Mouse (Mus musculus): ENCODE measurements around the gene Slc25a20.

Slc25a20 gene

DNA sequence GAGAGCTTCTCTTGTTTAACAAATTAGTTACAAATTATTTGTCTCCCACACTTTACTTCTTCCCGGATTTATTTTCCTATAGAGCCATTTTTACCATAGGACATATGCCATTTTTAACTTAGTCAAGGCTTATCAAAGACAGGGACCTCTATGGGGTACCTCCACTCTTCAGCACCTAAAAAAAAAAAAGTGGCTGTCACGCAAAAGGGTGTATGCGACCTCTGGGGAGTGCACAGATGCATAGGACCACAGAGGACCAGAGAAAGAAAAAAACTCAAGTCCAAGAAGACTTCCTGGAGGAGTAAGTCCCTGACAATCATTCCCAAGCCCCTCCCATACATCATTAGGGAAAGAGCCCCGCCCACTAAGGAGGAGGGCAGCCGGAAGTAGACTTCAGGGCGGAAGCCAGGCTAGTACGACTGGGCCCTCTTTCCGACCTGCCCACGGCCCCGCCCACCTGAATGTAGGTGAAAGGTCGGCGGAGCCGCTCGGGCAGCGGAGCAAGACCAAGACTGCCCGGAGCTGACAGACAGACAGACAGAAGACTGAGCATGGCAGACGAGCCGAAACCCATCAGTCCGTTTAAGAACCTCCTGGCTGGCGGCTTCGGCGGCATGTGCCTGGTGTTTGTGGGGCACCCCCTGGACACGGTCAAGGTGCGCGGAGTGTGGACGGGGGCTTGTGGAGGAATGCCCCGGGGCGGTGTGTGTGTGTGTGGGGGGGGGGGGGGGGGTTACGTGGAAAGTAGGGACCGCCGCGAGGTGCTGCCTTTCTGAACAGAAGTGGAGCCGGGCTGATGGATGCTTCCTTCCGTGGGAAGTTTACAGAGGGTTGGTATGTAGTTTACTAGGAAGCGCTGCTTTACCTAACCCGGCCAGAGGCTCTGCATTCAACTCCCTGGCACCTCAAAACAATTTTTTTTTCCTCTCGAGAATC lies at the start of gene Slc25a20:
Gene Slc25a20 (plus strand): TSS at position 412 of the 936 bp plus-strand sequence.
- DNase-seq (ENCODE audit: low read depth, low spot score) = peak; percentile 97

DNA sequence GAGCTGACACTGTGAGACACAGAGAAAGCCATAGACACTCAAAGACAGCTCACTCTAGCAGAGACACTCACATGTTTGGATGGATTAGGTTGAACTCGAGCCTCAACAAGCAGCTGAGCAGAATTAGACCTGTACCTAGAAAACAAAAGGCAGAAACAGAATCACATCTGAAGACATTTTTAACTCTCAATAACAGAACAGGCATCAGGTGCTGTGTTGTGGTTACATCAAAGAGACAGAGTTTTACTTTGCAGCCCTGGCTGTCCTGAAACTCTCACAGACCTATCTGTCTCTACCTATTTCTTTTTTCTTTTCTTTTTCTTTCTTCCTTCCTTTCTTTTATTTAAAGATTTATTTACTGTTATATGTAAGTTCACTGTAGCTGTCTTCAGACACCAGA lies 44.6 kb upstream of the Slc25a20 start:
- no peak for DNase-seq (ENCODE audit: low read depth, low spot score)

DNA sequence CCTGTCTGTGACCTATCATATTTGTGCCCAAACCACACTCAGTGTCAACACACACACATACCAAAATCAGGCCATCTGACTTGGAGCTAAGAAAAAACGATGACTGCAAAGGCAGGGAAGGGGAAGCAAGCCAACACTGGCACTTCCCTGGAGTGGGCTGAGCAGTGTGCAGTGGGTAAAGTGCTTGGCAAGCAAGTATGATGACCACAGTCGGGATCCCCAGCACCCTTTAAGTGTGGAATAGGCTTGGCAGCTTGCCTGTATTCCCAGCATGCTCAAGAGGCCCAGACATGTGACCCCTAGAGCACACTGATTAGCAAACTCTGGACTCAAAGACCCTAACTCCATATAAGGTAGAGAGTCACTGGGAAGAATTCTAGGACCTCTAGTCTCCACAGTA lies 35.4 kb upstream of the Slc25a20 start:
- DNase-seq (ENCODE audit: low read depth, low spot score) = no peak

DNA sequence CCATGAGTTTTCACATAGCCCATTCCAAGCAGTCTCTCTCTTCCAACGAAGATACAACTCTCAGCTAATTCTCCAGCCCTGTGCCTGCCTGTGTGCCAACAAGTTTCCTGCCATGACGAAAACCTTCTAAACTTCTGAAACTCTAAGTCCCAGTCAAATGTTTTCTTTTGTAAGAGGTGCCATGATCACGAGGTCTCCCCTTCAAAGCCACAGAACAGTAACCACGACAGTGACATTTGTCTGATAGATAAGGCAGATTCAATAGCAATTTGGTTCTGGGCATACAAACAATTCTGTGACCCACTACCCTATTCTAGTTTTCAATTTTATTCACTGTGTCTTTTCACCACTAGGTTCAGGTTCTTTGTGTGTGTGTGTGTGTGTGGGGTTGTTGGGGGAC lies 33.7 kb upstream of the Slc25a20 start:
- no peak for DNase-seq (ENCODE audit: low read depth, low spot score)

DNA sequence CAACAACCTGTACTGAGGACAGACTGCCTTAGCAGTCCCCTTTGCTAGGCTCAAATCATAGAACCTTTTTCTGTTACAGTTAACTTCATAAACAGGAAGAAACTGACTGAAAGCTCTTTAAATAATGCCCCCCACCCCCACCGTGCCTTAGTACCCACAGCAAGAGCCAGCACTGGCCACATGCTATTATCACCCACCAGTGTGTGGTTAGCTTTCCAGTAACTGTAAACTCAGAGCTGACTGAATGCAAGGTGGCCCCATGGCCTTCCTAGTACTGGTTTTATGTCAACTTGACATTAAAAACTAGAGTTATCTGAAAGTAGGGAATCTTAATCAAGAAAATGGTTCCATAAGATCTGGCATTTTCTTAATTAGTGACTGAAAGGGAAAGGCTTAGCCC lies 31.2 kb upstream of the Slc25a20 start:
- no peak for DNase-seq (ENCODE audit: low read depth, low spot score)

DNA sequence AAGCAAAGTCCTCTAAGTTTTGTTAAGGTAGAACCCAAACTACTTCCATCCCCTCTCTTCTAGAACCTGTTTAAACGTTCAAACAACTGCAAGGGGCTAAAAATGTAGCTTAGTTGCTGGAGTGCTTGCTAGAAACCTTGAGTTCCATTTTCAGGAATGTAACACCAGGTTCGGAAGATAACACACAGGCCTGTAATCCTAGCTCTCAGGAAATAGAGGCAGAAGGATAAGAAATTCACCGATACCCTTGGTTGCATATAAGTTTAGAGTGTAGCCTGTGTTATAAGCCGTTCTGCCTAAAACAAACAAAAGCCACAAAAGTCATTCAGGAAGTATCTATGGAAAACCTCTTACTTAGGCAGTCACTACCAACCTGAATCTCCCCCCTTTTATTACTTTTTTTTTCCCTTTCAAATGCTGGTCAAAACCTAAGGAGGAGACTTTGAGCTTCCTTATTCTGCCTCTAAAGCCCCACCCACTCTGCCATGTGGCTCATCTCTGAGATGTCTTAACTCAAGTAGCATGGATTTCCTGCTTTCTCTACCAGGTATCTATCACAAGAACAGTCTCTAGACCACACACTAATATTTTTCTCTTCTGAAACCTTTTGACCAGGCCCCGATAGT lies 30.1 kb upstream of the Slc25a20 start:
- no peak for DNase-seq (ENCODE audit: low read depth, low spot score)

DNA sequence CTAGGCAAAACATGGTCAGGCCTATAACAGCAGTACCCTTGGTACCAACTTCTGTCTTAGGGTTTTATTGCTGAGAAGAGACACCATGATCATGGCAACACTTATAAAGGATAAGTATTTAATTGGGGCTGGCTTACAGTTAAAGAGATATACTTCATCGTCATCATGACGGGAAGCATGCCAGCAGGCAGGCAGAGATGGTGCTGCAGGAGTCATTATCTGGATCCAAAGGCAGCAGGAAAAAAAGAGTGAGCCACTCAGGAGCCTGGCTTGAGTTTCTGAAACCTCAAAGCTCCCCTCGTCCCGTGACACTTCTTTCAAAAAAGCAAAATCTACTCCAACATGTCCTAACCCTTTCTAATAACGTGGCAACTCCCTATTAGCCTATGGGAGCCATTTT lies 29.5 kb upstream of the Slc25a20 start:
- DNase-seq (ENCODE audit: low read depth, low spot score) = no peak

DNA sequence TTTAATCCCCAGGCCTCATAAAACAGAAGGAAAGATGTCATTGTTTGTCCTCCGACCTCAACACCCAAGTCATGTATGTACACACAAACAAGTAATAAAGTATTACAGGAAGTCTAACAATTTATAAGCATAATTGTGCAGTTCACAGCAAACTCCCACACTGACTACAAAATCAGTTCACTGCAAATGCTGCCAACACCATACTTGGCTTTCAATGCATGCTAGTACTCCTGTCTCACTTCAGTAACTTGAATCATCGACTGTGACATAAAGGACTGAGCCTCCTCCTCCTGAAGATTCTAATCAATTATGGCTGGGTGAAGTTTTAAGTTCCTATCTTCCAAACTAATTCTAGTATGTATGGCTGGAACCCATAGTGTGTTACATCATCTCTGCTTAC lies 28.0 kb upstream of the Slc25a20 start:
- no peak for DNase-seq (ENCODE audit: low read depth, low spot score)

DNA sequence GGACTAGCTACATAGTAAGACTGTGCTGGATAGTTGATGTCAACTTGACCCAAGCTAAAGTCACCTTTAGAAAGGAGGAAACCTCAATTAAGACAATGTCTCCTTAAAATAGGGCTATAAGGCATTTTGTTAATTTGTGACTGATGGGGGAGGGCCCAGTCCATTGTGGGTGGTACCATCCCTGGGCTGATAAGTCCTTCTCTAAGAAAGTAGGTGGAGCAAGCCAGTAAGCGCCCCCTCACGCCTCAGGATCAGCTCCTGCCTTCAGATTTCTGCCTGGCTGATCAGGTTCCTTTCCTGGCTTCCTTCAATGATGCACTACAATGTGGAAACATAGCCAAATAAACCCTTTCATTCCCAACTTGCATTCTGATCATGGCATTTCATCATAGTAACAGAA lies 26.5 kb upstream of the Slc25a20 start:
- peak; percentile 45 for DNase-seq (ENCODE audit: low read depth, low spot score)

DNA sequence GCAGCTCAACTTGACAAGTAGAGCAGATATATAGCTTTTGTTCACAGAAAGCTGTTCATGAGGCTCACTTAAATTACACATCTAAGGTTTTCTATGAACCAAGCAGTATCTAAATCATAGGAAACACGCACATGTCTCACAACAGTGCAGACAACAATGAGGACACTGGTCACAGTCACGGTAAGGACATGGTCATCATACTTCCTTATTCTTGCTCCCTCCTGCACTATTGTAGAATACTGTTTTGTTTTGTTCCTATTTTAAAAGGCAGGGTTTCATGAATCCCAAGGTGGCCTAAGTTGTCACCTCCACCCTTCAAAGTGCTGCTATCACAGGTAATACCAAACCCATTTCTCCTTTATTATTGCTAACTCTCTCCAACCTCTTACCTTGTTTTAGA lies 22.1 kb upstream of the Slc25a20 start:
- DNase-seq (ENCODE audit: low read depth, low spot score) = no peak

DNA sequence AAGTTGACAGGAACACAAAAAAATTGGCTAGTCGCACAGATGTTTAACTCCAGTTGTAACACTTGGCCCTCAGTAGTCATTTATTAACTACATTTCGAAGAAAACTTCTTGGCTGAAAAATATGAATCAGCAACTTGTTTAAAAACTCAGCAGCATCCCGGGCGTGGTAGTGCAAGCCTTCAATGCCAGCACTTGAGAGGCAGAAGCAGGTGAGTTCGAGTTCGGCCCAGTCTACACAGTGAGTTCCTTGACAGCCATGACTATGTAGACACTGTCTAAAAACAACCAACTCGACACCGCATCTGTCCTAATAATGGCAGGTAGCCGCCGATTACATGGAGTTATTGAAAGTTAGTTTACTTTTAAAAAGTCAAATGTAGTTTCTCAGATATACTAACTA lies 13.7 kb upstream of the Slc25a20 start:
- DNase-seq (ENCODE audit: low read depth, low spot score) = peak; percentile 32

DNA sequence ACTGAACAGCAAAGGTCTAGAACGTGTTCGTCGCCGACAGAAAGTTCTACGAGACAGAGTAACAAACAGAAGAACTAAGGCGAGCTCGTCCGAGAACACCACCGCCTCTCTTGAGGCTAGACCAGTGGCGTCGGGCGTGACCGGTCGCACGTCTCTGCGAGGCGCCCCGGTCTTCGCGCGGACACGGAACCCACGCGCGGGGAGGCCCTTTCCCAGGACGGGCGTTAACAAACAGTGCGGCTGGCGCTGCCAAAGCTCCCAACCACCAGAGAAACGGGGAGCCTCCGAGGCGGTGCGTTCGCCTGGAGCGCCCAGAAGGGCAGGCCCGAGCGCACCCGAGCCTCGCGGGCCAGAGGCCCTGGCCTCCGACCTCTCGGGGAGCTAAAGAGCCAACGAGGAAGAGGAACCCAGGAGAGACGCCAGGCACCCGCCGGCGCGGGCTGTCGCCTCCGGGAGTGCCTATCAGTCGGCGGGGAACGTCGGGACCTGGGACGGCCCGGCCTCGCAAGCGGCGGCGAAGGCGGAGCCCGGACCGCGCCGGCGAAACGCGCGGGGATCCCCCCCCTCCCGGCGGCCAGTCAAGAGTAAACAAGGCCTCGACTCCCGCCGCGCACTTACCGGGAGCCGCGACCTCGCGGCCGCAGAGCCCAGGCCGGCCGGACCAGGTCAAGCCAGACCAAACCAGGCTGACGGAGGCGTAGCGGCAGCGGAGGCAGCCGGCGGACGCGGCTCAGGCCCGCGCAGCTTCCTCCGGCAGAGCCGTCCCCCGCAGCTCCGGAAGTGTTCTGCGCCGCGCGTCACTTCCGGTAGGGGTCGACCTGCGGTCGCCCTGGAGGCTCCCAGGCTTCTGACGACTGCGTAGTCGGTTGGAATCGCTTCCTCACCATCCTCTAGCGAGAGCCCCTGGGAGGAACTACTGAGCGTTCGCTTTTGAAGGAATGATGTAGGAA lies 13.0 kb upstream of the Slc25a20 start, which contains the start of gene Arih2:
Gene Arih2 (minus strand): TSS at position 776 of the 950 bp plus-strand sequence.
- DNase-seq (ENCODE audit: low read depth, low spot score) = peak; percentile 96

DNA sequence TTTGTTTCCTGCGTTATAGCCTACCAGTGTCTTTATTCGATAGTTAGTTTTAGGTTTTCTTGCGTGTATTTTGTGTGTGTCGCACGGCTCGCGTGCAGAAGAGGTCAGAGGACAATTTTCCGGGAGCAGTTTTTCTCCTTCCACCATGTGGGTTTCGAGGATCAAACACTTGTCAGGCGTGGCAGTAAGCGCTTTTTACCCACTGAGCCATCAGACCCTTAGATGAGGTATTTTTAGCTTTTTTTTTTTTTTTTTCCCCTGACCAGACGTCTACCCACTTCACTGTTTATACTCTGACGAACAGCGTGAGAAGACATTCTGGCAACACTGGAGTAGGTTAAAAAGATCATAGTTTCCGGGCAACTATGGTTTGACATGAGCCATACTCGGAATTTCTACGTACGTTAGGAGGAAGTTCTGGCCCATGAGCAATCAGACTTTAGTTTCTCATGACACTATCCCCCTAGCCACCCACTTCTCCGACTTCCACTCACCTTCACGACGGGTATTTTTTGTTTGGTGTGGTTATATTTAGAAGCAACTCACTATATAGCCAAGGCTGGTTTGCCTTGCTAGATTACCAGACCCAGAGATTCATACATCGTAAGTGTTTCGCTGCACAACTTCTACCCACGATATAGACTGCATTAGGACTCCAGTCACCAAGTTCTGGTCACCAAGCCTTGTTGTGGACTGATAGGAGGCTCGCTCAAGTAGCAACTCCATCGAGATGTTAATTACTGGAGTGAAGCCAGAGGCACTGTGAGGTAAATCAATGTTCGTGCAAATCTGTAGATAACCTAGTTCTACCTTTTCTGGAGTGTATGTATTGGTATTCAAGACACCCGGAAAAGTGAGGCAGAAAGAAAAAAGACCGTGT lies 12.1 kb upstream of the Slc25a20 start:
- no peak for DNase-seq (ENCODE audit: low read depth, low spot score)

DNA sequence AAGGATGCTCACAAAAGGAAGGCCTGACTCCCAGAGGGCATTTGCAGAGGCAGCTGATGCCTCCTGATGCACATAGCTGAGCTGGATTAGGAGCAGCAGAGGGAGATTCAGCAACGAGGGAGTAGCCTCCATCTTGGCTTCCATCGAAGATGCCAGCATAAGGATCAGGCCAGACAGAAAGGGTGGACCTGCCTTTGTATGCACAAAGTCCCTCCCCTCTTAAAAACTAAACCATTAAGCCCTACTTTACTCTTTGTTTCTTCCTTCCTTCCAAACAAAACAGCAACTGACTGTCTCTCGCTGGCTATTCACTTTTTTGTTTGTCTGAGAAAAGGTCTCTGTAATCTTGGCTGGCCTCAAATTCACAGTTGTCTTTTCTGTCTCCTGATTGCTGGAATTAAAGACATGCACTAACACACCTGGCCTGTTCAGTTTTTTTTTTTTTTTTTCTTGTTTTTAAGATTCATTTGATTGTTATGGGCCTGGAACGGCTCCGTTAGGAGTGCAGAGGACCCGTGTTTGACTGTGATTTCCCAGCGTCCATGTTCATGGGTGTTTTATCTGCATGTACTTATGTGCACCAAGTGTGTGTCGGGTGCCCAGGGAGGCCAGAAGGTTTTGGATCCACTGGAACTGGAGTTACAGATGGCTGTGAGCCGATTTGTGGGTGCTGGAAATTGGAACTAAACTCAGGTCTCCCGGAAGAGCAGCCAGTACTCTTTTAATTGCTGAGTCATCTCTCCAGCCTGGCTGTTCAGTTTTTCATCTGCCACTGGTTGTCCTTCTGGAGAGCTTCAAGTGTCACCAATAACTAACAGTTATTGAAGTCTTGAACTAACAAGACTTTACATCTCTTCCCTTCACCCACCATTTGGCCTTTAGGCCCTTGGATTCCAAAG lies 7.1 kb upstream of the Slc25a20 start:
- peak; percentile 90 for DNase-seq (ENCODE audit: low read depth, low spot score)

DNA sequence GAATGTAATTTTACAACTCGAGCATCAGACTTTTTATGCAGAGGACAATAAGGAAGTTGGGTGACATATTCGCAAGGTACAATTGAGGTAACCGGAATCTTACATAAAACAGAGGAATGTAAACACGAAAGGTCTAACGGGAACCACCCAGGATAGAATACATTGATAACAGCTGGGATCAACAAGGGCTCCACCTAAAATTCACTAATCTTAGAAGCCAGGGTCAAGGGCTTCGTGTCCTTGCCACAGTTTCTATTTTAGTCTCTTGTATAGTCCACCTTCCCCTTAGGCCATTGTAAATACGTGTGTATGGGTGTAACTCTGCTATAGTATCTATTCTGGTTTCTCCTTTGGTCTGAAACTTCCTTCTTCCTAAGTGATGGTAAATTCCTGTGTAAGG lies 6.0 kb upstream of the Slc25a20 start:
- peak; percentile 72 for DNase-seq (ENCODE audit: low read depth, low spot score)

DNA sequence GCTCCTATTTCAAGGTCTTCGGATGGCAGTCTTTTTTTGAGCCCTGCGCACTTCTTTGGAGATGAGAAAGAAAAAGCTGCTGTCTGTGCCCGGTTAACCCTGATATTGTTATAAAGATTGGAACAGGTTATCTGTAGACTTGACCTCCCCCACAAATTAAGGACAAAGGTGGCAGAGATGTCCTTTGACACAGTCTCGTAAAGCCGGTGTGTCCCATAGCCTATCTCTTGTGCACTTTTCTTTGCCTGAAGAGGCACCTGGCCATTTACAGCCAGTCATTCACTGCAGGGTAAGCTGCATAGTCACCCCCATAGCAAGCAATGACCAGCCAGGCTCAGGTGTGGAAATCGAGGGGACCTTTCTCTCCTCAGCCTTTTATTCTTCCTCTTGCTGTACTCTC lies 772 bp downstream of the Slc25a20 start:
- DNase-seq (ENCODE audit: low read depth, low spot score) = no peak

DNA sequence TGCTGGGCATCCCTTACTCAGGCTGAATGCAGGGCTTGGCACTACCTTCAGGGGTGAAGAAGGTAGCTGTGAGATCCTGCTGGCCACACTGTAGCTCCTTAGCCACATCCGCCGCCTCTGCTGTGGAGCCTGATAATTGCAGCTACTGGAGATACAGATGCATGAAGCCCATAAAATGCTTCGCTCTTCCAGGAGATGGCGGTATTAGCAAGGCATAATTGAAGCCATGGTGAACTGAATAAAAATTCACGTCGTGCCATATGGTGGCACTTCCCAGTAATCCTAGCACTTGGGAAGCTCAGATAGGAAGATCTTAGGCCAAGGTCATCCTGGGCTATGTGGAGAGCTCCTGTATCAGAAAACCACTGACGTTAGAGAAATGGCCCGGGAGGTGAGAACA lies 8.0 kb downstream of the Slc25a20 start:
- DNase-seq (ENCODE audit: low read depth, low spot score) = peak; percentile 77

DNA sequence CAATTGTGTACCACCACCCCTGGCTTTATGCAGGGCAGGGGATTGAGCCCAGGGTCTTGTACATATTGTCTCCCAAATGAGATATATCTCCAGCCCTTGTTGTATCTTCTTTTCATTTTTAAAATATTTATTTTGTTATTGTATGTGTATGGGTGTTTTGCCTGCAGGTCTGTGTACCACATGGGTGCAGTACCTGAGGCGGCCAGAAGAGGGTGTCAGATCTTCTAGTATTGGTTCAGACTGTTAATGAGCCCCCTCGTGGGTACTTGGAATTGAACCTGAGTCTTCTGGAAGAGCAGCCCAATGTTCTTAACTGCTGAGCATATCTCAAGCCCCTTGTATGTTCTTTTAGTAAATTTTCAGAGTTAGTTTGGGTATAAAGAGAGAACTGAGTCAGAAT lies 11.3 kb downstream of the Slc25a20 start:
- DNase-seq (ENCODE audit: low read depth, low spot score) = peak; percentile 90

DNA sequence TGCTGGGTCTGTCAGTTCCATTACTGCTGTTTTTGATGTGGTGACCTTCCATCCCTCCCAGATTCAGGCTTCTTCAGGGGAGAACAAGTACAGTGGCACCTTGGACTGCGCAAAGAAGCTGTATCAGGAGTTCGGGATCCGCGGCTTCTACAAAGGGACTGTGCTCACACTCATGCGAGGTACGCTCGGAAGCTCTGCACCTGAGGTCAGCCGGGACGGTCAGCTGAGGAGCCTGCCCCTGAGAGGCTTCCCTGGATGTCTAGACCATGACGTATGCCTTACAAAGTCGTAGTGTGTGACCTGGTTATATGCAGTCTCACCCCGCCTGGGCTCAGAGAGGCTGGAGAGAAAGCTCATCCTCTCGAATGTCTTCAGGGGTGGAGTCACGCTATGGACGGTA lies 18.1 kb downstream of the Slc25a20 start:
- no peak for DNase-seq (ENCODE audit: low read depth, low spot score)

DNA sequence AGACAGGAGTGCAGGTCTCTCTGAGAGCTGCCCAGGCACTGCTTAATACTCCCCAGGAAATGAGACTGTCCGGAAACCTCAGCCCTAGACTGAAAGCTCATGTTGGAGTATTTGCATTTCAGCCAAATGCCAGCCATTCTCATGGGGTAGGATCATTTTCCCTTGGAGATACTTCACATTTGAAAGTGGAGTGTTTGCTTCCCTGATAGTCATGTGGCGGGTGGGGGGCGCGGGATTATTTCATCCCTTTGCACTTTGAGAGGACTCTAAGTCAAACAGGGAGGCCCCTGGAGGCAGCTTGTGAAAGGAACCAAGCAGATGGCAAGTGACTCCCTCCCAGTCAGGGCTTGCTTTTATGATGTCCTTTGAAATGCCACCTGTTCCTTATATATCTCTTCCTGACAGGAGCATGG lies 24.6 kb downstream of the Slc25a20 start:
- no peak for DNase-seq (ENCODE audit: low read depth, low spot score)
